Mouse (Mus musculus) kidney, adult 9 months (tissue): ENCODE measurements at regions not wholly inside any gene's neighbourhood (a gene's known extent, or its start where the extent isn't known, plus 50 kb on each side); places are given as distances from the start of the nearest gene placed in this dataset.
A peak's percentile ranks its signal among the peaks of the same experiment; 100 is the strongest.

Experiments used
- DNase-seq: peaks from one replicate; pipeline ENCODE4 v3.0.0; 2022

DNA sequence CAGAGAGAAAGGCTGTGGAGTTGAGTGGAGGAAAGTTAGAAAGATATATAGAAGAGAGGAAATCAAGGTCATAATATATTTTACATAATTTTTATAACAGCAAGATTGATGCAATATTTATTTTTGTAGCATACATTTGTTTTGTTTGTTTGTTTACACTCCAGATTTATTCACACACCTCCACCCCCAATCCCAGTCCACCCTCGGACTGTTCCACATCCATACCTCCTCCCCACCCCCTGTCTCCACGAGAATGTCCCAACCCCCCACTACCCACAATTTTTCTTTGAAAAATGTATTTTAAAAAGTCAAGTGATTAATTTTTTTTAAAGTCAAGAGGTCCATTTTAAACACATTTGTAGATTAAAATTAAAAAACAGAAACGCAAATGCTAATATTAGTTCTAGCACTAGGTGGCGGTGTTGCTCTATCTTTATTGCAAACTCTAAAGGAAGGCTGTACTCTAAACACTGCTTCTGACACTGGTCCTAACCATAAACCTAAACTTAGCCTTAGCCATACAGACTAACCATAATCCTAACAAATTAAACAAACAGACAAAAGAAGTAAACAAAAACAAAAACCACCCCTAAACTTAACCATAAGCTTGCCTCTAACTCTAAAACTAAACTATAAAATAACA, 67.8 kb downstream of the Olfr1505 start:
- peak; percentile 50 for DNase-seq

GRCm38 (mm10) chr19:13982823-13983222, 69.5 kb downstream of the Olfr1505 start:
- DNase-seq: no peak
